Mouse (Mus musculus): Measurements from ENCODE around the gene Dcaf12. TPM values are rescaled to one million over a fixed set of nuclear protein-coding genes. Genes with fewer than 3 reads are reported as not detected.

Dcaf12 gene
- polyA plus RNA-seq, 2 experiments from 2014 or later, result 24.4 to 28.0 TPM

Other genes starting within 250 kb of the Dcaf12 start
- gene Aqp3, start 216.7 kb downstream of the Dcaf12 start, polyA plus RNA-seq (2017; shearing (Covaris generic)), result 10 to 100 TPM; 22.7 to 27.5 TPM
- gene Nol6, start 190.4 kb downstream of the Dcaf12 start, polyA plus RNA-seq (2017; shearing (Covaris generic)), result 10 to 100 TPM; 11.8 to 19.0 TPM
- gene Ube2r2, start 179.1 kb downstream of the Dcaf12 start, polyA plus RNA-seq (2017; shearing (Covaris generic)), result 10 to 100 TPM; 25.6 to 25.8 TPM
- 10 to 100 TPM; 18.2 to 23.7 TPM for gene Ubap2, start 39.7 kb downstream of the Dcaf12 start, polyA plus RNA-seq (2017; shearing (Covaris generic))
- 10 to 100 TPM; 25.5 to 36.2 TPM for gene Ubap1, start 34.1 kb upstream of the Dcaf12 start, polyA plus RNA-seq (2017; shearing (Covaris generic))
- 1 to 10 TPM; 2.2 to 2.5 TPM for gene Kif24, start 150.0 kb upstream of the Dcaf12 start, polyA plus RNA-seq (2017; shearing (Covaris generic))
- 10 to 100 TPM; 15.5 to 25.6 TPM for gene Nudt2, start 150.3 kb upstream of the Dcaf12 start, polyA plus RNA-seq (2017; shearing (Covaris generic))
- gene AI464131, start 188.2 kb upstream of the Dcaf12 start, polyA plus RNA-seq (2017; shearing (Covaris generic)), result not detected
- gene 1110017D15Rik, start 202.4 kb upstream of the Dcaf12 start, polyA plus RNA-seq (2017; shearing (Covaris generic)), result not detected

Measured in activated CD4-positive, CD25-positive, alpha-beta regulatory T cell, adult 4 months (primary cell).